Mouse (Mus musculus): ENCODE measurements at regions not wholly inside any gene's neighbourhood (a gene's known extent, or its start where the extent isn't known, plus 50 kb on each side); places are given as distances from the start of the nearest gene placed in this dataset.

- no peak for TF ChIP-seq EP300 (IDR thresholded peaks at IDR 0.05; ENCODE audit: insufficient read depth, low read depth, low read length)
- TF ChIP-seq POLR2A (IDR thresholded peaks at IDR 0.05; ENCODE audit: insufficient read depth, low read depth, low read length): no peak
- no peak for TF ChIP-seq CTCF (IDR thresholded peaks at IDR 0.05)
Observed at GRCm38 (mm10) chr13:6305718-6306117, 242.2 kb upstream of the Pitrm1 start.

All from heart, adult 2 months (tissue).